Mouse (Mus musculus) spleen, adult 2 months (tissue): ENCODE results near the gene Dpep1.

Experiments
- CTCF ChIP-seq: fragments of 200-500 bp; IDR thresholded peaks from 2 replicates; pipeline ENCODE4 v1.5.1; 2011; ENCODE audit warnings: mild to moderate bottlenecking, inconsistent platforms; ENCODE audit not compliant: insufficient read depth, insufficient read length, insufficient replicate concordance; ENCODE audit errors: extremely low read depth
- POLR2A ChIP-seq: fragments of 200-500 bp; IDR thresholded peaks from 2 replicates; pipeline ENCODE4 v1.6.1; 2011; ENCODE audit warnings: low read depth, low read length, inconsistent platforms

DNA sequence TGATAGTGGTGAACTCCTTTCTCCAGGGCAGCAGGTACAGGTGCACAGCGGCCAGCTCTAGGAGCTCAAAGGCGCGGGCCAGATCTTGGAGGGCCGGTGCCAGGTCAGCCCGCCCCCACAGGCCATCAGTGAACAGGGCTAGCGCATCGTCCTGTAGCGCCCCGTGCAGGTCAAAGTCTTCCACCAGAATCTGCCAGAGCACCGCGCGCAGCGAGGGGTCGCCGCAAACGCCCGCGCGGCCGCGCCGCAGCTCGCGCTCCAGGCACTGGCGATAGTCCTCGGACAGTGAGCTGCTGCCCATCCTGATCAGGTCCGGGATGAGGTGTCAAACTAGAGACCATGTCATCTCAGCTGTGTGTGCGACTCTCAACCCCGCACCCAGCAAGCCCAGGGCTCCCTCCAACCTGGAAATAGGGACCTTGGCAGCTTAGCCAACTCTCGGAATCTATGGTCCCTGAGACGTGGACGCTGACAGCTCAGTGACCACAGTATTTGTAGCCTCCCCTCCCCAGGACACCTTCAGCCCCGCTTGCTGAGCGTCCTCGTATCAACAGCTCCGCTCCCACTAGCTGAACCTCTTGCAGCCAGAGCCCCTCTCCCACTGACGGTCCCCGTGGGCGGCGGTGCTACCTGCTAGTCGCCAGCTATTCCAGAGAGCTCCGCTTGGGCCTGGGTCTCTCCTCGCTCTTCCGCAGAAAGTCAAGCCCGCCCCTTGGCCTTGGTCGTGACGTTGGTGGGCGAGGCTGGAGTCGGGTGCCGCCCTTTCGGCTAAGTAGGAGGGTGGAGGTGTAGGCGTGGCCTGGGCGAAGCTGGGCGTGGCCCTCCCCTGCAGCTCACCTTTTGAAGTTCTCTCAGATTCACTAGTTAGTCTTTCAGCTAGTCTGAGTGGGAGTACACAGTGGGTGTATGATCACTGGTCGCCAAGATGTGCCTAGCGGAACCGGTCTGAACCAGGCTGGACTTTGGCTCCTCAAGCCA, 49.8 kb downstream of the Dpep1 start, which contains the start of gene Spata2l:
- peak; percentile 9; the same call in 1 of the 2 replicates for TF ChIP-seq CTCF
- peak; percentile 36; the same call in 1 of the 2 replicates for TF ChIP-seq POLR2A
